Mouse (Mus musculus): Measurements from ENCODE around the gene Gstt3.

Gene Gstt3

GRCm38 (mm10) chr10:75780769-75781578 lies at the start of gene Gstt3, which contains the start of gene Gm20441:
Gene Gstt3 (minus strand): TSS chr10:75781414.
Gene Gm20441 (minus strand): TSS chr10:75780954.
- peak; percentile 14 for DNase-seq (ENCODE audit: low spot score)

GRCm38 (mm10) chr10:75830275-75830670 lies 49.1 kb upstream of the Gstt3 start:
- DNase-seq (ENCODE audit: low spot score): no peak

- no peak for DNase-seq (ENCODE audit: low spot score)
Observed at GRCm38 (mm10) chr10:75829529-75830274, 48.5 kb upstream of the Gstt3 start.

- peak; percentile 61 for DNase-seq (ENCODE audit: low spot score)
Observed at GRCm38 (mm10) chr10:75828500-75828931, 47.3 kb upstream of the Gstt3 start.

GRCm38 (mm10) chr10:75827668-75828360 lies 46.6 kb upstream of the Gstt3 start:
- peak; percentile 30 for DNase-seq (ENCODE audit: low spot score)

- DNase-seq (ENCODE audit: low spot score): no peak
Observed at GRCm38 (mm10) chr10:75824530-75824929, 43.3 kb upstream of the Gstt3 start.

- DNase-seq (ENCODE audit: low spot score): no peak
Observed at GRCm38 (mm10) chr10:75823782-75824181, 42.6 kb upstream of the Gstt3 start.

GRCm38 (mm10) chr10:75822443-75822842 lies 41.2 kb upstream of the Gstt3 start, which contains the start of gene Gstt4:
Gene Gstt4 (minus strand): TSS chr10:75822543.
- DNase-seq (ENCODE audit: low spot score): no peak

GRCm38 (mm10) chr10:75819882-75820281 lies 38.7 kb upstream of the Gstt3 start:
- no peak for DNase-seq (ENCODE audit: low spot score)

GRCm38 (mm10) chr10:75818641-75819040 lies 37.4 kb upstream of the Gstt3 start:
- DNase-seq (ENCODE audit: low spot score): no peak

- DNase-seq (ENCODE audit: low spot score): no peak
Observed at GRCm38 (mm10) chr10:75804217-75804616, 23.0 kb upstream of the Gstt3 start.

- DNase-seq (ENCODE audit: low spot score): peak; percentile 21
Observed at GRCm38 (mm10) chr10:75798176-75798696, 17.0 kb upstream of the Gstt3 start, which contains the start of gene Gstt1. Gene Gstt1 (minus strand): TSS chr10:75798584.

GRCm38 (mm10) chr10:75797619-75798175 lies 16.5 kb upstream of the Gstt3 start:
- DNase-seq (ENCODE audit: low spot score): peak; percentile 25

- DNase-seq (ENCODE audit: low spot score): no peak
Observed at GRCm38 (mm10) chr10:75796731-75797516, 15.7 kb upstream of the Gstt3 start.

GRCm38 (mm10) chr10:75794880-75795279 lies 13.7 kb upstream of the Gstt3 start:
- DNase-seq (ENCODE audit: low spot score): no peak

- DNase-seq (ENCODE audit: low spot score): no peak
Observed at GRCm38 (mm10) chr10:75790773-75791172, 9.6 kb upstream of the Gstt3 start.

- no peak for DNase-seq (ENCODE audit: low spot score)
Observed at GRCm38 (mm10) chr10:75789841-75790240, 8.6 kb upstream of the Gstt3 start.

GRCm38 (mm10) chr10:75789081-75789735 lies 8.0 kb upstream of the Gstt3 start:
- no peak for DNase-seq (ENCODE audit: low spot score)

GRCm38 (mm10) chr10:75788277-75788676 lies 7.1 kb upstream of the Gstt3 start:
- DNase-seq (ENCODE audit: low spot score): no peak

GRCm38 (mm10) chr10:75785442-75785841 lies 4.2 kb upstream of the Gstt3 start:
- DNase-seq (ENCODE audit: low spot score): no peak
